9 mouse cellular contexts compared by ENCODE assay signal in the genomic region with DNA sequence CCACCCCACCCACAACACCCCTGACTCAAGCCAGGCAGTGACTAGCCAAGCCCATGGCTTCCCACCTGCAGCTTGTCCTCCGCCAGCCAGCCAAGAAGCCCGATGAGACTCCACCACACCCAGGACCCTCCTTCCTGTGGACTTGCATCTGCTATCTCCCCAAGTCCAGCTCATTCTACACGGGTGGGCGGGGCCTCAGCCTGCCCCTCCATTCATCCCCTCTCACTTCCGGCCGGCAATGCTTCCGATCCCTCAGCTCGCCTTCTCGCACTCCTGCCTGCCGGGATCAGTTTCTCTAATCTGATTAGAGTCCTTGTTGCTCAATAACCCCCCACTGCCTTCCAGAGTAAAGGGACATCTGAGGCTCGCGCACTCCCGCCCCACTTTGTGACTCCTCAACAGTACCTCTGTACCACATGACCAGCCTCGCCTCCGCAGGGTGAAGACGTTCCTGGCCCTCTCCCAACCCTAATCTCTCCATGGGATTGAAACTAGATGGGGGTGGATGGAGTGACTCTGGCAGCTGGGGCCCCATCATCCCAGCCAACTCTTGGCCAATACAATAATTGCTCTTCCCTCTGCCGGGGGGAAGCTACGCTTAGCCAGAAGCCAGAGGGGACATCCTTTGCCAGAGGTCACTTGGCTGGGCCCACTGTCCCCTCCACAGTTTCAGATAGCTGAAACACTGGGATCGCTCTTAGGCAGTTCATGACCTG. TPM values are rescaled to one million over a fixed set of nuclear protein-coding genes. Genes with fewer than 3 reads are reported as not detected.
A peak's percentile ranks its signal among the peaks of the same experiment; 100 is the strongest.
DNase-seq lines count a peak whose midpoint lies in the region; ATAC-seq and TF ChIP-seq lines count a peak whose summit lies in the region.
"Had no signal": no experiment of that assay in that cellular context is flagged by ENCODE, and none has a peak within 500 bp of the region (broad histone marks: within the 10 kb centered on the region; RNA-seq: fewer than 3 reads in every experiment).

No protein-coding gene starts in this region.

- no peak overlapping the region for H3K9ac ChIP-seq in forebrain, embryonic 14.5 days (ENCODE audit: low read length)
- H3K9ac ChIP-seq in hindbrain, postnatal 0 days (replicated peaks; ENCODE audit: low read length): peak overlapping the region; percentile 30

- H3K4me3 ChIP-seq in layer of hippocampus, adult 2 months: no peak overlapping the region
- H3K4me3 ChIP-seq in forebrain, embryonic 14.5 days (ENCODE audit: low read depth, low read length): peak overlapping the region; percentile 15; the same call in 1 of the 2 replicates
- H3K4me3 ChIP-seq in hindbrain, postnatal 0 days (ENCODE audit: low read length): no peak overlapping the region

- peak overlapping the region; percentile 40 for H3K4me2 ChIP-seq in forebrain, embryonic 14.5 days (ENCODE audit: low read length)
- peak overlapping the region; percentile 42 for H3K4me2 ChIP-seq in hindbrain, postnatal 0 days (ENCODE audit: low read depth, low read length)

- H3K4me1 ChIP-seq in forebrain, embryonic 14.5 days (ENCODE audit: control insufficient read depth, insufficient read depth, low read length): peaks cover 41% of the 10 kb centered on the region
- H3K4me1 ChIP-seq in hindbrain, postnatal 0 days (ENCODE audit: insufficient read depth, low read length): peaks cover 33% of the 10 kb centered on the region

- no peaks in the 10 kb centered on the region for H3K9me3 ChIP-seq in forebrain, embryonic 14.5 days (replicated peaks; ENCODE audit: control insufficient read depth, low read length)
- no peaks in the 10 kb centered on the region for H3K9me3 ChIP-seq in hindbrain, postnatal 0 days (ENCODE audit: low read length)

- 7% methylated on average over 19 of the region's 19 CpGs for WGBS in forebrain, embryonic 14.5 days
- 12% methylated on average over 19 of the region's 19 CpGs for WGBS in hindbrain, postnatal 0 days

- H3K36me3 ChIP-seq in forebrain, embryonic 14.5 days (ENCODE audit: control insufficient read depth, insufficient read depth, low read length): no peaks in the 10 kb centered on the region
- H3K36me3 ChIP-seq in hindbrain, postnatal 0 days (ENCODE audit: insufficient read depth, low read length): no peaks in the 10 kb centered on the region

- TF ChIP-seq CTCF in layer of hippocampus, adult 2 months (conservative IDR thresholded peaks at IDR 0.05): no peak
- no peak for TF ChIP-seq CTCF in hindbrain, postnatal 0 days (IDR thresholded peaks at IDR 0.05; ENCODE audit: low read depth)

- peaks cover 11% of the 10 kb centered on the region; the same call in 1 of the 2 replicates for H3K27me3 ChIP-seq in forebrain, embryonic 14.5 days (replicated peaks; ENCODE audit: control insufficient read depth, insufficient read depth, low read length)
- no peaks in the 10 kb centered on the region for H3K27me3 ChIP-seq in hindbrain, postnatal 0 days (ENCODE audit: insufficient read depth, low read length)

- peak overlapping the region; percentile 85 for H3K27ac ChIP-seq in layer of hippocampus, adult 2 months
- no peak overlapping the region for H3K27ac ChIP-seq in forebrain, embryonic 14.5 days (ENCODE audit: low read depth, low read length)
- peak overlapping the region; percentile 73 for H3K27ac ChIP-seq in hindbrain, postnatal 0 days

- no peak for DNase-seq in layer of hippocampus, adult 2 months (ENCODE audit: low spot score in 2 of 2)
- DNase-seq in layer of hippocampus, adult 9-11 months: no peak
- no peak for DNase-seq in forebrain, embryonic 14.5 days (ENCODE audit: low spot score)
- peak; percentile 76 for DNase-seq in hindbrain, postnatal 0 days (ENCODE audit: low spot score)
- DNase-seq in lung, postnatal 25 days (ENCODE audit: low spot score): peak; percentile 25
- DNase-seq in layer of hippocampus, adult 18-20 months (ENCODE audit: low spot score in 2 of 2): no peak
- DNase-seq in layer of hippocampus, adult 11-12 months (ENCODE audit: low spot score): no peak
- DNase-seq in ovary, postnatal 14 days (ENCODE audit: low spot score): no peak

- ATAC-seq in forebrain, embryonic 14.5 days: no peak
- ATAC-seq in hindbrain, postnatal 0 days: peak; percentile 16; the same call in 1 of the 2 replicates

RNA-seq across cellular contexts. Expression of a gene that starts 4.1 kb away (rescaled TPM):
- 1,000 to 10,000 TPM; 2,418 to 2,601 TPM for total RNA-seq in layer of hippocampus, adult 2 months (2021)
- polyA plus RNA-seq in forebrain, embryonic 14.5 days (2014; fragmentation: Nextera tagmentation; extraction: Ambion mirVana): 16.8 and 23.1 TPM in 2 replicates
- total RNA-seq in hindbrain, postnatal 0 days (2014; rRNA removed): 270 and 290 TPM in 2 replicates
- polyA plus RNA-seq in hindbrain, postnatal 0 days (2015; fragmentation: Nextera tagmentation; extraction: Ambion mirVana): 179 and 202 TPM in 2 replicates
- 1,000 to 10,000 TPM; 2,309 to 2,704 TPM for total RNA-seq in layer of hippocampus, adult 18-20 months (2021)
- total RNA-seq: heart, postnatal 36 days had no signal

RNA-seq across cellular contexts. Expression of a gene that starts 10.9 kb away (rescaled TPM):
- 10 to 100 TPM; 77.5 to 78.6 TPM for total RNA-seq in layer of hippocampus, adult 2 months (2021)
- 1.3 and 1.7 TPM in 2 replicates for polyA plus RNA-seq in forebrain, embryonic 14.5 days (2014; fragmentation: Nextera tagmentation; extraction: Ambion mirVana)
- total RNA-seq in hindbrain, postnatal 0 days (2014; rRNA removed): 33.5 and 38.4 TPM in 2 replicates
- 19.6 and 20.1 TPM in 2 replicates for polyA plus RNA-seq in hindbrain, postnatal 0 days (2015; fragmentation: Nextera tagmentation; extraction: Ambion mirVana)
- total RNA-seq in layer of hippocampus, adult 18-20 months (2021): 10 to 100 TPM; 75.5 to 84.2 TPM

RNA-seq across cellular contexts. Expression of a gene that starts 20.5 kb away (rescaled TPM):
- not detected for total RNA-seq in layer of hippocampus, adult 2 months (2021)
- not detected in 2 replicates for polyA plus RNA-seq in forebrain, embryonic 14.5 days (2014; fragmentation: Nextera tagmentation; extraction: Ambion mirVana)
- total RNA-seq in hindbrain, postnatal 0 days (2014; rRNA removed): not detected in 2 replicates
- 0.19 and 0.39 TPM in 2 replicates for polyA plus RNA-seq in hindbrain, postnatal 0 days (2015; fragmentation: Nextera tagmentation; extraction: Ambion mirVana)
- not detected for total RNA-seq in layer of hippocampus, adult 18-20 months (2021)
- total RNA-seq: heart, postnatal 36 days had no signal

Comparison
In these comparisons a context has a peak if more than half of its experiments do, and no peak if none do; other contexts are left out.
1. DNase-seq: peak in hindbrain, postnatal 0 days (single experiment) and lung, postnatal 25 days (single experiment); none in layer of hippocampus, adult 2 months (0 of 2), layer of hippocampus, adult 9-11 months (single experiment), forebrain, embryonic 14.5 days (single experiment), layer of hippocampus, adult 18-20 months (0 of 2), layer of hippocampus, adult 11-12 months (single experiment) and ovary, postnatal 14 days (single experiment).